Mouse (Mus musculus) myocyte (in vitro differentiated cells): ENCODE results near the gene Gdf11.

Experiments
- CEBPB ChIP-seq: IDR thresholded peaks from 2 replicates; pipeline ENCODE4 v1.6.1; 2011; ENCODE audit warnings: mild to moderate bottlenecking, moderate library complexity; ENCODE audit not compliant: poor library complexity, insufficient read depth, severe bottlenecking
- E2F4 ChIP-seq: IDR thresholded peaks from one replicate; pipeline ENCODE4 v1.6.1; 2011; ENCODE audit warnings: mild to moderate bottlenecking, control low read depth, moderate library complexity; ENCODE audit not compliant: insufficient read depth
- MAX ChIP-seq: IDR thresholded peaks from one replicate; pipeline ENCODE4 v1.6.1; 2011; ENCODE audit warnings: low read depth, mild to moderate bottlenecking, control low read depth
- MYOD1 ChIP-seq, 3 experiments: IDR thresholded peaks; one replicate each; pipeline ENCODE4 v1.6.1; 2011; ENCODE audit warnings: control low read depth in 2 of 3, low read depth in 2 of 3, mild to moderate bottlenecking in 2 of 3, moderate library complexity in 1 of 3; ENCODE audit not compliant: insufficient read length in 2 of 3, control insufficient read depth in 1 of 3
- MYOG ChIP-seq, 3 experiments: IDR thresholded peaks; one replicate each; pipeline ENCODE4 v1.6.1; 2011; ENCODE audit warnings: control low read depth in 2 of 3, low read depth in 2 of 3, mild to moderate bottlenecking in 2 of 3; ENCODE audit not compliant: insufficient read length in 2 of 3, control insufficient read depth in 1 of 3, insufficient read depth in 1 of 3
- POLR2A ChIP-seq: IDR thresholded peaks from one replicate; pipeline ENCODE4 v1.6.1; 2011; ENCODE audit warnings: low read depth, mild to moderate bottlenecking, control low read depth, moderate library complexity; ENCODE audit not compliant: insufficient read length
- POLR2AphosphoS2 ChIP-seq: IDR thresholded peaks from one replicate; pipeline ENCODE4 v1.6.1; 2011; ENCODE audit warnings: low read depth, control low read depth; ENCODE audit not compliant: insufficient read length
- REST ChIP-seq: IDR thresholded peaks from one replicate; pipeline ENCODE4 v1.6.1; 2011; ENCODE audit warnings: mild to moderate bottlenecking, control low read depth, moderate library complexity; ENCODE audit not compliant: insufficient read depth, insufficient read length
- SRF ChIP-seq: IDR thresholded peaks from one replicate; pipeline ENCODE4 v1.6.1; 2011; ENCODE audit warnings: low read depth; ENCODE audit not compliant: control insufficient read depth, insufficient read length
- TCF12 ChIP-seq: IDR thresholded peaks from one replicate; pipeline ENCODE4 v1.6.1; 2011; ENCODE audit warnings: mild to moderate bottlenecking, control low read depth; ENCODE audit not compliant: poor library complexity, insufficient read depth, severe bottlenecking
- TCF3 ChIP-seq: IDR thresholded peaks from one replicate; pipeline ENCODE4 v1.6.1; 2011; ENCODE audit warnings: low read depth, control low read depth; ENCODE audit not compliant: insufficient read length
- USF1 ChIP-seq: IDR thresholded peaks from one replicate; pipeline ENCODE4 v1.6.1; 2011; ENCODE audit warnings: low read depth, mild to moderate bottlenecking, control low read depth, moderate library complexity

DNA sequence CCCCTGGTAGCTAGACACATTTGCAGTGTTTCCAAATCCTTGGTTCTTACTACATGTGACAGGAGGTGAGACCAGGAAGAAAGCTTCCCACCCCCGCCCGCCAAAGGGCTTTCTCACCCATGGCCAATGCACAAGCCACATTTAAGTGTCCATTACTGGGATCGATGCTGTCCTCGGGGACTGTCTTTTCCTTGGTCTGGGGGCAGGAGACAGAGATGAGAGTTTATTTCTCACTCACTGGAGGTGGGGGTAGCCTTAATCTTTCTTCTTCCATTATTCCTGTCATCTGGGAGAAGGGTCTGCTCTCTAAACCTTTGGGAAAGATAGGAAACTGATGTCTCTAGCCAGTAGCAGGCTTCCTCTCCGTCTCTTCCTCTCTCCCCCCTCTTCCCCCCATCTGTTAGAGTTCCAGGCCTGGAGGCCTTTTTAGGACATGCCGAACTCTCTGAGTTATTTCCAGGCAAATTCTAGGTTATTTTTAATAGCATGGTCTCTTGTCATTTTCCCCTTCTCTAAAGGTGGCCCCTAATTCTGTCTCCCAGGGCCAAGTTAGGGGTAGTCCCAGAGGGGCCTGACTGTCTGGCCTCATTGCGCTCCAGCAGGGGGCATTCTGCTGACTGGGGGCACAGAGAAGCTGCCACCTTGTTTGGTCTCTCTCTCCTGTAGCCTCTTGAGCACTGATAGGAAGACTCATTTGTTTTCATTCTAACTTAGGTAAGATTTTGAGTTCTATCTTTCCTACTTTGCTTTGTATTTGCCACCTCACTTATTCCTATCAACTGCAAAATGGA lies 43.7 kb upstream of the Gdf11 start:
- TF ChIP-seq POLR2A (no peak), MAX (no peak), MYOD1 (IDR thresholded peaks at IDR 0.05; ENCODE audit: control insufficient read depth in 1 of 3, insufficient read length in 2 of 3, low read depth in 2 of 3) (no peak), TCF12 (no peak), TCF3 (no peak), MYOG (IDR thresholded peaks at IDR 0.05; ENCODE audit: control insufficient read depth in 1 of 3, insufficient read depth in 1 of 3, insufficient read length in 2 of 3, low read depth in 2 of 3) (no peak), POLR2AphosphoS2 (no peak), CEBPB (no peak), USF1 (no peak), REST (no peak), E2F4 (no peak), SRF (no peak)
